Mouse (Mus musculus) gastrocnemius, adult 18-20 months (tissue): ENCODE measurements around the gene Fpgs. TPM values are rescaled to one million over a fixed set of nuclear protein-coding genes. Genes with fewer than 3 reads are reported as not detected.

Experiments
- DNase-seq: peaks from one replicate; pipeline ENCODE4 v3.0.0; 2021; ENCODE audit warnings: low spot score
- total RNA-seq, 2 experiments: library from RNA; stranded (reverse); gene quantifications; 2 replicates each; pipeline ENCODE4 v1.2.3; 2021

Fpgs gene
- total RNA-seq, 2 experiments from 2014 or later = 4.8 to 5.4 TPM

DNA sequence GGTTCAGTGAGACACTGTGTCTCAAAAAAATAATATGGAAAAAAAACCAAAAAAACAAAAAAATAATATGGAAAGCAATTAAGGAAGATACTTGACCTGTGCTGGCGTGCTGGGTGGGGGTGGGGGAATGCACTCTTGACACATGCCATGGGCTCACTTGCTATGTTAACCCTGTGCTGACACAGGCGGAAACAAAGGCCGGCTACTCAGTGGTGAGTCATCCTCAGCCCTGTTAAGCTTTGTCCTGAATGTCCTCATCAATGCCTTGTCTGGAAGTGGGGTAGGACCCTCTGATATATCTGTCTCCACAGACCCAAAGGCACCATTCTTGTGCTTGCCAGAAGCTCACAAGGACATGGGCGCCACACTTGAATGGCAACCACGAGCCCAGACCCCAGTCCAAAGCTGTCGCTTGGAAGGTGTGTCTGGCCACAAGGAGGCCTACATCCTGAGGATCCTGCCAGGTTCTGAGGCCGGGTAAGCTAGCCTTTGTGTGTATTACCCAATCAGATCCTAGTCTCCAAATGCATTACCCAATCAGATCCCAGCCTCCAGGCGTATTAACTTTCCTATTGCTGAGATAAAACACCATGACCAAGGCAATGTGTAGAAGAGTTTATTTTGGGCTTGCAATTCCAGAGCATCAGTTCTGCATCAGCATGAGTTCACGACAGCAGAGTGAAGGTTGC, 31.9 kb downstream of the Fpgs start:
- DNase-seq = no peak

DNA sequence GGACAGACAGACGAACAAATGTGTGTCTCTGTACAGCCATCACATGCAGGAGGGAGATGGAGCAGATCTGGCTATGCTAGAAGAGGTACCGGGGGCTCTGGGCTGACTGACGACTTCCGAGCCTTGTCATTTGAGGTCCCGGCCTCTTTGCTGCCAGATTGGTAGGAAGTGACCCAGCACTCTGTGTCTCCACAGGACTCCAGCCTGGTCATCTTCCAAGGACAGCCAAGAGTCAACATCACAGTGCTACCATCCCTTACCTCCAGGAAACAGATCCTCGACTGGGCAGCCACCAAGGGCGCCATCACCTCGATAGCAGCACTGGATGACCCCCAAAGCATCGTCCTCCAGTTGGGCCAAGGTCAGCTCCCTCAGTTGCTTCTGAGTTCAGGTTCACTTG, 32.8 kb downstream of the Fpgs start:
- DNase-seq = no peak

DNA sequence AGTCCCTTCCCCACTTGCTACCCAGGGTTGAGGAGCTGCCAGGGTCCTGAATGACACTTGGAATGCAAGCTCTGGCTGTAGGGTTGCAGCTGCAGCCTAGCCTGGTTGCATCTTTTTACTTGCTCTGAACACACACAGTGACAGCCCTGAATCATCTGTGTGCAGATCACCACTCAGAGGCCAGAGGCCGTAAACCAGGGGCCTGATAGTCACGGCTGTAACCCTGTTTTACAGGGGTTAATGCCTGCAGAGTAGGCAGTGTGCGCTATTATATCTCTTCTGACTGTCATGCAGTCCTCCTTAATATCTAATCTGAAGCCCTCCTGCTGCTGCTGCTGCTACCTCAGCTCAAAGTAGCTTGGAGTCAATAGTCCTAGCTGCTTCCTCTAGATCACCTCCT, 34.1 kb downstream of the Fpgs start:
- no peak for DNase-seq

DNA sequence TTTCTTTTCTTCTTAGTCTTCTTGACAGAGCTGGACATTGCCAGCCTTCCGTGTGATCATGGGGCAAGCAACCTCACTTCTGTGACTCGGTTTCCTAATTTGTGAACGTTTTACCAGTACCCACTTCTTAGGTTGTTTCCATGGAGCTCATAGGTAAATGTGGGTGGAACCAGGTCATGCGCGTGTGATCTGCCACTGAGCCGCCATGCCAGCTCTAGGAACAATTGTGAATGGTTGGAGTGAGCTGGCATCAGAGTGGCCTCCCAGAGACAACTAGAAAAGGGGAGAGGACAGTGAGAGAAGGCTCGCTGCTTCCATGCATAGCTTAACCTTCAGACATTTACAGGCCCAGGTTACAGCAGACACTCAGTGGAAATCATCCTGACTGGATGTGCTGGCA, 35.8 kb downstream of the Fpgs start:
- DNase-seq = no peak

DNA sequence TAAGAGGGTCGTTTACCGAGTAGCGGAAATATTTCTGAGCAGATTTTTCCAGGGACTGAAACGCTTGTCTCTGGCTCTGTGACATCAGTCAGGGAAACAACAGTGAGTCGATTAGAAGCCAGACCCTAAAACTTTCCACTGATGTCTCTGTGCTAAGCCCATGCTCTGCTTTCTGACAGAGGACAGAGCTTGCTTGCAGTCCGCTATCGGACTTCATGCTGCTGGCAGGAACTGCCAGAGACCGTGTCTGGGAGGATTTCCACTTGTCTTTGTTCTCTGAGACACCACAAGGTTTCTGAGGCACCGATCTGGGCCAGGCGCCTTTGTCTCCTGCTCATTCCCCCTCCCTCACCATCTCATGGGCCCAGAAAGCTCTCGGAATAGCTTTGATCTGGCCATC, 36.2 kb downstream of the Fpgs start:
- DNase-seq = no peak

DNA sequence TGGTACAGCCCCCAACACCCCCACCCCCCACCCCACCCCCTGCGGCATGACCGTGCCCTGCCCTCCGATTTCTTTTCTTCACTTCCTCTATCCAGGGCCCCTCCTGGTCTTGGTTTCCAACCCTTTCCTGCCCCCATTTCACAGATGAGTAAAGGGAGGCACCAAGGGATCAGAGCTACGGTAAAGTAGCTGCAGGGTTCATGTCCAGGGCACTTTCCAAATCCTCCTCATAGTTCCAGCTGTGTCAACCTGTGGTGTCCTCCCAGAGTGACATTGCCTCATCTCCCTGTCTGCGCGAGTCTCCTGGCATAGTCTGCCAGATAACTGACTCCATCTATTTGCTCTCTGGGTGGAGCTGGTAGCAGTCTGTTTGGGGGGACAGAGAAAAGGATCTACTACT, 38.1 kb downstream of the Fpgs start:
- DNase-seq = no peak

DNA sequence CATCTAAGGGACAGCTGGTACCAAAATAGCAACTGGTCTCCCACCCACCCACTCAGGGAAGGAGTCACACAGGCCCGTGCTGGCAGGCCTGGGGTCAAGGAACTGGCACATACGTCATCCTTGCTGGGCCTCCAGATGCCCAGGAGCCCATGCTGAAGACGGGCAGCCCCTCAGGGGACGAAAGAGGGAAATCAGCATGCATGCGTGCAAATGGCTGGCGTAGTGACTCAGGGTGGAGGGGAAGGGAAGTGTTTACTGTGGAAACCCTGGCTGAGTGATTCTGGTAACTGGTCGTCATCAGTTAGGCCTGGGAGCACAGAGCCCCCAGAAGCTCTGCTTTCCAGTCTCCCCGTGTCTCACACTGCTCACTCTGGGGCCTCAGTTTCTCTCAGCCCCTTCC, 38.6 kb downstream of the Fpgs start:
- no peak for DNase-seq

DNA sequence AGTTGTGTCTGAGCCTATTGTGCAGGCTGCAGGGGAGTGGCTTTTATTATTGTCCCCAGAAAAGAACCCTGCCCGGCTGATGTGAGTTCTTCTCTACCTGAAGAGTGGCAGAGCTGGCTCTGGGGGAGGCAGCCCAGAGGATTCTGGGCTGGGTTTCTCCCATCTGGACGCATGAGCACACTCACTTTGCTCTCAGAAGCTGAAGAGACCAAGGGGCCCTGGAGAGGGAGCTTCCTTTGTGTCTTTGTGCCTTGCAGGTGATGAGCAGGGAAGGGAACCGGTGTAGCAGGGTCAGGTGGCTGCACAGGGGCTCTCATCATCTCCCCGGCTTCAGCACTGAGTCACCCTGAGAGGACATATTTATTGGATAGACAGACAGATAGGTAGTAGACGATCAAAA, 41.7 kb downstream of the Fpgs start:
- DNase-seq = no peak

DNA sequence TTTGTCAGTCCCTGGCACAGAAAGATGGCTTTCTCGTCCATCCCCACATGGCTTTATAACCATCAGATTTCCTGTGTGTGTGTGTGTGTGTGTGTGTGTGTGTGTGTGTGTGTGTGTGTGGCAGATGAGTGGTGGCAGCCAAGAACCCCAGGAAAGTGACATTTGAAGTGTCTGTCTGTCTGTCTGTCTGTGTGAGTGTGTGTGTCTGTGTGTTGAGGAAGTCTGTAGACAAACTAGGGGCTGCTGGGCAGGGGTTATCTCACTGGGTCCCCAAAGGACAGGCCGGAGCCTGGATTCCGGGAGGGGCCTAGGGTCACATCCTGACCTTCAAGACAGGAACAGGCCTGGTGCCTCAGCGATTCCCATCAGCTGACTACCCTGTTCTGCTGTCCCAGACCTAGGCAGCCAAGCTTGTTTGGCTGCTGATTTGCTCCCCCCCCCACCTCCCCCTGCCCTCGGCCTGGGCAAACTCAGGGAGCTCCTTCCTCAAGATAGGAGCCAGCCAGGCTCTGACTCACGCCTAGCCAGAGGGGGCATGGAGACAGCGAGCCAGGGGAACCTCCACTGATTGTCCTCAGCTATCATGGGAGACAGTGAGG, 42.3 kb downstream of the Fpgs start:
- no peak for DNase-seq

DNA sequence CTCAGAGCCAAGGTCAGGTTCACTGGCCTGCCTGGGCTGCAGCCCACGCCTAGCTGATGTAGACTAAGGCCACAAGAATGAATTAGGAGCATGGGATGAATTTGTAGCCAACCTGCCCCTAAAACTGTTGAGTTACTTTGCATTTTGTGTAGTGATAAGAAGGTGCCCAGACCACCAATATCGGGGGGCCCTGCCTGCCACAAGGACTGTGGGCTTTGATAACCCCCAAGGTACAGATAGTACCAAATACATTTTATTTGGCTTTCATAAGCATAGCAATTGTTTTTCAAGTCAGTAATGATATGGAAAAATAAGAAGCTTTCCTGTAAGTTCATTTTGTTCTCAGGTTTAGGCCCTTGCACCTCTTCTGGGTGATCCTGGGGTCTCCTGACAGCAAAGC, 45.1 kb downstream of the Fpgs start:
- no peak for DNase-seq

DNA sequence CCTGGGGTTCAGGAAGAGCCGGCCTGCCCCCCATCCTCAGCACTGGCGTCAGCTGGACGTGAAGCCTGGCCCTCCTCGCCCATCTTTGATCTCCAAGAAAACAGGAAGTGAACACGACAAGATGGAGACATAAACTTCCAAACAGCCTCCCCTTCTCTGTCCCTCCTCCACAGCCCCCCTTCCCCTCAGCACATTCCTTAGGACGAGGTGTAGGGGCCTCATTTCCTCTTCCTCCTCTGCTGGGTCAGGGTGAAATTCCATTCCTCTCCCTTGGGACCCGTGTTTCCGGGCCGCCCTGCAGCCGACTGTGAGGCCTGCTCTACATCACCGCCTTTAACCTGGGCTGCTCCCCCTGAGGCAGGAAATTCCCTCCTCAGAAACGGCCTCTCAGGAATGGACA, 48.1 kb downstream of the Fpgs start:
- peak; percentile 63 for DNase-seq

DNA sequence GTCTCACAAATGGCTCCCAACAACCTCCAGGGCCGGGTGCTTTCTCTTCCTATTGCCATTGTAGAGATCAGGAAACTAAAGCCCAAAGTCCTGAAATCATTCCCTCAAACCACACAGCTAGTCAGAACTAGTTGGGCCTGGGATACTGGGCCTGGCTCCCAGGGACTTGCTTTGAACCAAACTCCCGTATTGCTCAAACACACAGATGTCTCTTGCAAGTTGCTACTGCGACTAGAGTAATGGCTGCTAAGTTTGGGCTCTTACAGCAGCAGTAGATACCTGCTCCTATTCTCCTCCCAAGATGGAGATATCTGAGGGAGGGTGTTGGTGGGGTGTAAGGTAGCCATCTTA, 48.6 kb downstream of the Fpgs start:
- DNase-seq = no peak

DNA sequence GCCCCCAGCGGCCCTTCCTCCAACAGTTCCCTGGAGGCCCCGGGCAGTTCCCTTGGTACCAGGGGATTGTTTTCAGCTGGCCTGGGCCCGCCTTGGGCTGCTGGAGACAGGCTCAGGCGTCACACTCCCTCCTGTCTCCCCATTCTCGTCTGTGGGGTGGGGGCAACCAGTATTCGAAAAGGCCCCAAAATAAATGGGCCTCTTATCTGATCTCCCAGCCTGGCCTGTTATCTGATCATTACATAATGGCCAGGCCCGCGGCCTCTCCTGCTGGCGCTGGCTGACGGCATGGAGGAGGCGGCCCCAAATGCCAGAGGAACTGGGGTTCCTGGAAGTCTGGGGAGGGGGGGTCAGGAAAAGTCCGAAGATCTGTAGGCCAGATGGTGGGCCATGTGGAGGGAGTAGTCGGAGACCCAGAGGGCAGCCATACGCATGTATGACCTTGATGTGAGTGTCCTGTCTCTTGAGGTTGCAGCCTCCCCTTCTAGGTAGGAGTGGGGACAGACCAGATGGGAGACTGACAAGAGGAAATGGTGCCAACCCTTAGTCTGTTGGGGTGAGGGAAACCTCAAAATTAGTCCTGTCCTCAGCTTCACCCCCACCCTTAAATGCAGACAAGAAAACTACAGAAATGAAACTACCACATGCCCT, 49.1 kb downstream of the Fpgs start:
- DNase-seq = no peak

DNA sequence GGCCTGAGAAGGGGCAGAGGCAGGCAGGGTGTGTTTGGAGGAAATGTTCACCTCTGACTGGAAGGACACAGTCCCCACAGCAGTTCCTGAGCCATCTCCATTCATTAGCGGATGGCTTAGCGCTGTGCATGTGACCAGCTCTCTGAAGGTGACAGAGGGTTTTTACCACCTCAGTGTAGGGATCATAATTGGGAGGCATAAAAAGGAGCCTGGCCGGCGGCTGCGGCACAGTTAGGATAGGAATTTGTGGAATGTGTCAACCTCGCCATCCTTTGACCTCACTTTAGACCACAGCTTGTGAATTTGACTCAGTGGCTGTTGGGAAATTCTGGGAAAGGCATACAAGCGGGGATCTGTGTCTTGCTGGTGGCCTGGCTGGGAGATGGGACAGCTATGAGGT, 50.2 kb downstream of the Fpgs start:
- no peak for DNase-seq

DNA sequence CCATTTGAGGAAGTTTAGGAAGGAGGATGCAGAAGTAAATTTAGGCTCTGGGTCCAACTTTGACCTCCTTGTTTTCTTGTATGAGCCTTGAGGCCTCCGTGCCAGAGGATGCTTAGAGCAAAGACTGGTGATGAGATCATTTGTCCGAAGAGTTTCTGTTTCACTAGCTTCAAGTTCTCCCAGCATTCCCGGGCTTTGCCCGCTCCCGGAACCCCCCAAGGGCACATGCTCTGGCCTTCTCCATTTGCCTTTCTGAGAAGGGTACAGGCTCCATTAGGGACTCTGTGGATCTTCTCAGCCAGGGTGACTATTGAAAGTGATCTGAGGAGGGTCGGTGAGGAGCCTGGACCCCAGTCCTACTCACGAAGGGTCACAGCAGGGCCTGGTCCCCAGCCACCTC, 56.6 kb downstream of the Fpgs start:
- no peak for DNase-seq

DNA sequence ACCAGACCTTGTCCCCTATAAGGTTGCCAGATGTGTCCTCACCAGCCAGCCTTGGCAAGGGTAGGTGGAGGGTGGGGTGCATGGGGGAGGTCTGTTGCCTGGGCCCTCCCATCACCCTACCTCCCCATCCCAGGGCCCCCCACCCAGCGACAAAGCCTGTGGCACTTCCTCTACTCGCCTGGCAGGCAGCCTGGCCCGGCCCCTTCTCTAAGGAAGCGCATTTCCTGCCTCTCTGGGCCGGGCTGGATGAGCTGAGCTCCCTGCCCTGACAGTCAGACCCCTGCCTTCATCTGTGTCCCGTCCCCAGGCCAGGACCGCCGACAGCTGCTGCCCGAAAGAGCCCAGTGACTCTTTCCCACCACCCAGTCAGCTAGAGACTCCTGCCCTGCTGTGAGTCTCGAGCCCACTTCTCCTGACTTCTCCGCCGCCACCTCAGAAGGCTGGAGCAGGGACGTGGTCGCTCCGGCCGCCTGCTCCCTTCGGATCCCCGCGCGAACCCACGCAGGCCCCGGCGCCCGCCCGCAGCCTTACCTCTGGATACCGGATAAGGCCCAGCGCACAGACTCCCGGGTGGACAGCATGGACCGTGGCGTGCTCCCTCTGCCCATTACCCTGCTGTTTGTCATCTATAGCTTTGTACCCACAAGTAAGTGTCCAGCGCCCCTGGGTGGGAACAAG, 57.4 kb downstream of the Fpgs start, which contains the start of gene Eng:
Gene Eng, plus strand, starts transcription at position 217 of the 678 bp plus-strand sequence.
- DNase-seq = peak; percentile 62

DNA sequence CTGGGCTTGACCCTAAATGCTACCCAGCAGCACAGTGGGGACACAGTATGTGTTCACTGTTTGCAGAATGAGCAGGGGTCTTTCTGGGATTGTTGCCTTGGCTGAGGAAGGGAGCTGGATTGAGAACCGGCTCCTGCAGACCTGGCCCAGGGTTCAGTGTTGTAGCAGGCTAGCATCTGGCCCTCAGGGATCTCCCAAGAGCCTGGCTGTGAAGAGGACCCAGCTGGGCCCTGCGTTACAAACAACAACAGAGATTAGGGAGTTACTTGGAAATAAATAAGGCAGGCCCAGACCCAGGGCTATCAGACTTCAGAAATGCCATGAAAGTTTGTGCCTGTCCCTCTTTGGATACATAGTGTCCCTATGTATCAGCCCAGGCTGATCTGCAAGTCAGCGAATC, 58.3 kb downstream of the Fpgs start:
- DNase-seq = no peak

DNA sequence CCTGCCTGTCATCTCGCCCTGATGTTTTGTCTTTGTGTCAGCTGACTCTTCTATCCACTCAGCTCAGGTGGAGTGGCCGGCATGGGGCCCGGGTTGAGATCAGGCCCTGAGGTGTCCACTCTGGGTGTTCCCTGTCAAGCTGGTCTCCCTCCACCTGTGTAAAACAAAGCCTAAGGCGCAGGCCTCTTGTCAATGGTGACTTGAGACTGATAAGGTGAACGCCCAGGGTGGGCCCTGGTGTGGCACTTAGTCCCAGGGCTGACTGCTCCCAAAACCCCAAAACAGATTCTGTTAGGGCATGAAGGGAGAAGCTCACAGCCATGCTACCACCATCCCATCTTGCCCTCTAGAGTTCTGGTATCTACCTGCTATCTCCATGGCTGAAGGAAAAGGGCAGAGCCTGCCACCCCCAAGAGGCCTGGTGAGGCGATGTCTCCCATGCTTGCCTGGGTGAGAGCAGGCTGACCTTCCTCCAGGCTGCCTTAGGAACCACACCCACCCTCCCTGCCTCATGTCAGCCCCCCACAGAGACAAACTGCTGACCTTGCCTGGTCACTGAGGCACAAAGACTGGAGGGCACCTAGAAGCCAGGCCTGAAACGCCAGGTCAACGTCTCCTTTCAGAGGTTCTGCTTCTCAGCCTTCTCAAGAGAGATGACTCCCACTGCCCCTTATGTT, 59.0 kb downstream of the Fpgs start:
- no peak for DNase-seq

DNA sequence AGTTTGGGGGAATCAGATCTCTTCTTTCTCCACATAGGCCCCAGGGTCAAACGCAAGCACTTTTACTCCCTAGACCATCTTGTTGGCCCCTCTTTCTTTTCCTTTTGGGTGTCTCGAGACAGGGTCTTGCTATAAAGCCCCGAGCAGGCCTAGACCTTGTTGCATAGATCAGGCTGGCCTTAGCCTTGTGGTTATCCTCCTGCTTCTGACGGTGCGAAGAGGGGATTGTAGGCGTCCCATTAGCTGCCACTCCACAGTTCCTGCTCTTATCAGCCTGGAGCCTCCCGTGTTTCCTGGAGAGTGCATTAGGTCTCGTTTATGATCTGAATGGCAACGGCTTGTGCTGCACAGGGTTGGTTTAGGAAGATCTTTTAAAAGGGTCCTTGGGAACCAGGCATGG, 59.9 kb downstream of the Fpgs start:
- no peak for DNase-seq

DNA sequence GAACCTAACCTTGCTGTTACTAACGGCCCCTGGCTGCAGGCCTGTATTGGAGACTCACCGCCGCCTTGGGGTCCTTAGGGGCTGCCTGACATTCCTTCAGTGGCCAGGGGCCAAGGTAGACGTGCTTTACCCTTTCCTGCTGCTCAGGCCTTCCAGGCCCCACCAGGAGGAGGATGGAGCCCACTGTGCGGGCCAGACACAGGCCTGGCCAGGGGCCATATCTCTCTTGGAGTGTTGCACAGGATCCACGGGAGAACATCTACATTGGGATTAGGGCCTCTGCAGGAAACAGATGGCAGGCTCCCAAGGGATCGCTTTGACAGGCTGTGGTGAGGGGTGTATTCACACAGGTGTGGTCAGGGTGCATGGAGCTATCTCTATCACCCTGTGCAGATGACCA, 61.1 kb downstream of the Fpgs start:
- no peak for DNase-seq

DNA sequence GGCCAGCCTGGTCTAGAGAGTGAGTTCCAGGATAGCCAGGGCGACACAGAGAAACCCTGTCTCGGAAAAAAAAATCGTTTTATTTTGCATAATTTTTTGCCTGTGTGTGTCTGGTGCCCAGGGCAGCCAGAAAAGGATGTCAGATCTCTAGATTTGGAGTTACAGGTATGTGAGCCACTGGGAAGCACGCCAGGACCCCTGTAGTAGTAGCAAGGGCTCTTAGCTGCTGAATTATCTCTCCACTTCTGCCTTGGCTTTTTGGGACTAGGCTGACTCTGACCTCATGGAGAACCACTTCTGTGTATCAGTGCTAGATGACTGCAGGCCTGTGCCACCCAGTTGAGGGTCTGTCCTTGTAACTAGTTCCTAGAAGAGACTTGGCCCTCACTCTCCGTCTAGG, 62.1 kb downstream of the Fpgs start:
- no peak for DNase-seq

DNA sequence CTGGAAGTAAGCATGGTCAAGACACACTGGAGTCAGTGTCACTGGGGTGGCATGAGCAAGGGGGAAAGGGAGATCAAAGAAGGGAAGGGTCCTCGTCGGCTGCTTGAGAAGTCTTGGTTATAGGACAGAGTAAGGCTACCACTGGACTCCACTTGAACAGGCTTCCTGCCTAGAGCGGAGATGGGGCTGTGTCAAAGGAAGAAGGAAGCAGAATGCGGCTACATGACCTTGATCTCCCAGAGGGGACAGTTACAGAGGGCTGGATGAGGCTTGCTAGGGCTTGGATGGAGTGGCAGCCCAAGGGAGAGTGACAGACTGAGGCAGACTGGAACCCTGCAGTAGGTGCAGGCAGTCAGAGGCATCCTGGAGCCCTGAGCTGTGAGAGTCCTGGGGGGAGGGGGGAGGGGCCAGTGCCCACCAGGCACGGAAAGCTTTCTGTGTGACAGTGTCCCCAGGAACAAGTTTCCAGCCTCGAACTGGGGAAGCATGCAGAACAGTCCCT, 63.3 kb downstream of the Fpgs start:
- DNase-seq = no peak
